Mouse (Mus musculus) G1E (cell line): ENCODE measurements at regions not wholly inside any gene's neighbourhood (a gene's known extent, or its start where the extent isn't known, plus 50 kb on each side); places are given as distances from the start of the nearest gene placed in this dataset.

Experiments used
- CTCF ChIP-seq: IDR thresholded peaks from 2 replicates; pipeline ENCODE4 v1.5.1; 2012; ENCODE audit warnings: low read depth, low read length, inconsistent platforms, mixed read lengths
- GATA1 ChIP-seq: IDR thresholded peaks from 2 replicates; pipeline ENCODE4 v1.6.1; 2012; ENCODE audit warnings: borderline replicate concordance, low read length, inconsistent platforms, mixed read lengths
- POLR2AphosphoS5 ChIP-seq: IDR thresholded peaks from 2 replicates; pipeline ENCODE4 v1.6.1; 2012; ENCODE audit warnings: low read depth, low read length, inconsistent platforms; ENCODE audit not compliant: insufficient replicate concordance
- TAL1 ChIP-seq: conservative IDR thresholded peaks from 2 replicates; pipeline ENCODE4 v1.6.1; 2012; ENCODE audit warnings: low read depth, low read length, inconsistent platforms, mixed read lengths

DNA sequence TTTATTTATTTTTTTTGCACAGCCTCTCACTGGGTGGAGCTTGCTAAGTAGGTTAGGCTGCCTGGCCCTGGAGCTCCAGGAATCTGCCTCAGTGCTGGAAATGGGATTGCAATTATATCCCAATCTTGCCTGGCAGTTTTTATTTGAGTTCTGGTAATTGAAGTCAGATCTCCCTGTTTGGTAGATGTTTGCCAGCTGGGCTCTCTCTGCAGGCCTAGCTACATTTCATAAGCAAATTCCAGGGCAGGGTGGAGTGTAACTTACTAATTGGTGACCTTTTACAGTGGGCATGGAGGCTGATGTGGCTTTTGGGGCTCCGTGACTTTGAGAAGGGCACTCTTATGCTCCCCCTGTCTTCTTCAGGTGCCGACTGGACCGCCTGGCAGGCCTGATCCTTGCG lies 252.6 kb upstream of the Stt3b start:
- TF ChIP-seq CTCF = no peak
- no peak for TF ChIP-seq GATA1
- TF ChIP-seq POLR2AphosphoS5 = no peak
- TF ChIP-seq TAL1 = no peak
